Mouse (Mus musculus) frontal cortex, postnatal 25 days (tissue): ENCODE results near the gene Ccdc81.

Experiments
- DNase-seq, 2 experiments: peaks; one replicate each; pipeline ENCODE4 v3.0.0; 2022; ENCODE audit warnings: low spot score in 2 of 2

Gene Ccdc81

DNA sequence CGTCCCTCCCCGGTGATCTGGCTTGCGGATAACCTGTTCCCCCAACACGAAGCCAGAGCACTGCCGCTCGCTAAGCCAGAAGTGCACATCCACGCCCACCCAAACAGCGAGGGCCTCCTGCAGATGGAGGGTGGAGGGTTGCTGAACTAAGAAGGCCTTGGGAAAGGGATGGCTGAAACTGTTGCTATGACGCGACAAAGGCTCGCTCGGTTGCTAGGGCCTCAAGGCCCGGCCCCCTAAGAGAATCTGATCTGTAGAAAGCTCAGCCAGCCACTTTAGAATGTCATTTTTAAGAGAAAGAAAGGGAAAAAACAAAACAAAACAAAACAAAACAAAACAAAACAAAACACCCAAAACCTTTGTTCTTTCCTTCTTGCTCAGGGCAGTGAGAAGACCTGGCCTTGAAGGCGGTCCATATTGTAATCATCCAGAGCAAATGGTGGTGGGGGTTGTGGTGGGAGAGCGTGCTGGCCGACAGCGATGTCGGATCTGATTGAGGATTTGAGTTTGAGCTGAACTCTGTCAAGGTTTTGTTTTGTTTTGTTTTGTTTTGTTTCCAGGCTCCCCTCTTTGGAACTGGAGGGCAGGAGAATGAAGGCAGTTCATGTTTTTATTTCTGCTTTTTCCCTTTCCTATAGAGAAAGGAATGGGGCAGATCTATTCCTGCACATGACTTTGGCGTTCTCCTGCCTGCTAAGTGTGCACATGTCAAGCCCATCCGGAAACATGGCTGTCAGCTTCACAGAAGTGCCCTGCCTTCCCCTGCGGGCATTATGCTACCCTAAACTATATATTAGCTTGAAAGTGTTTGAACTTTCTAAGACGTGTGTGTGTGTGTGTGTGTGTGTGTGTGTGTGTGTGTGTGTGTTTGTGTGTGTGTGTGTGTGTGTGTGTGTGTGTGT is at the start of gene Ccdc81:
Ccdc81 (minus strand) TSS at position 188 of the 902 bp plus-strand sequence.
- no peak for DNase-seq

DNA sequence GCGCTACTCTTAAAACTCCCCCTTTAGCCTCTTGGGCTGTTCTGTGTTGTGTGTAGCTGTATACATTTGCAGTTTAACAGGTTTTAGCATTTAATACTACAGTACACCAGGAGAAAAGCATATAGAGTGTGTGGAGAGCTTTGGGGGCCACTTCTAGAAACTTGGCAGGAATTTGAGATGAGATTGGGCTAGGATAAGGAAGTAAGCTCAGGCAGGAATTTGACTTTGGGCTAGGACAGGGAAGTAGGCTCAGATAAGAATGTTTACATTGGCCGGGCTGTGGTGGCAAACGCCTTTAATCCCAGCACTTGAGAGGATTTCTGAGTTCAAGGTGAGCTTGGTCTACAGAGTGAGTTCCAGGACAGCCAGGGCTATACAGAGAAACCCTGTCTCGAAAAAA is 46.0 kb upstream of the Ccdc81 start:
- DNase-seq = no peak

DNA sequence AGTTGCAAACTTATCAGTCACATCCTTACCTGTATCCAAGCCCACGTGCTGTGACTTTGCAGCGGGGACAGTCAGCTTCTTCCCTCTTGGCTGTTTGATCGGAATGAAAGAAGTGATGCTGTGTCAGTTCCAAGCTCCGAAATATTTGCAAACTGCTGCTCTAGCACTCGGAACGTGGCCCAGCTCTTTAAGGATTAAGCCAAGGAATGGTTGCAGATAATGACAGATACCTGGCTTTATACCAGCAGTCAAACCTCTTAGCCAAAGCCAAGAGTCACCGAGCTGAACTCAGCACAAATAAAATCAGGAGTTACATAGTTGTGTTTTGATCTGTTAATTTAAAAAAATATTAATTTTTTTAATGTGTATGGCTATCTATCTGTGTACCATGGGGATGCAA is 44.6 kb upstream of the Ccdc81 start:
- DNase-seq = no peak

DNA sequence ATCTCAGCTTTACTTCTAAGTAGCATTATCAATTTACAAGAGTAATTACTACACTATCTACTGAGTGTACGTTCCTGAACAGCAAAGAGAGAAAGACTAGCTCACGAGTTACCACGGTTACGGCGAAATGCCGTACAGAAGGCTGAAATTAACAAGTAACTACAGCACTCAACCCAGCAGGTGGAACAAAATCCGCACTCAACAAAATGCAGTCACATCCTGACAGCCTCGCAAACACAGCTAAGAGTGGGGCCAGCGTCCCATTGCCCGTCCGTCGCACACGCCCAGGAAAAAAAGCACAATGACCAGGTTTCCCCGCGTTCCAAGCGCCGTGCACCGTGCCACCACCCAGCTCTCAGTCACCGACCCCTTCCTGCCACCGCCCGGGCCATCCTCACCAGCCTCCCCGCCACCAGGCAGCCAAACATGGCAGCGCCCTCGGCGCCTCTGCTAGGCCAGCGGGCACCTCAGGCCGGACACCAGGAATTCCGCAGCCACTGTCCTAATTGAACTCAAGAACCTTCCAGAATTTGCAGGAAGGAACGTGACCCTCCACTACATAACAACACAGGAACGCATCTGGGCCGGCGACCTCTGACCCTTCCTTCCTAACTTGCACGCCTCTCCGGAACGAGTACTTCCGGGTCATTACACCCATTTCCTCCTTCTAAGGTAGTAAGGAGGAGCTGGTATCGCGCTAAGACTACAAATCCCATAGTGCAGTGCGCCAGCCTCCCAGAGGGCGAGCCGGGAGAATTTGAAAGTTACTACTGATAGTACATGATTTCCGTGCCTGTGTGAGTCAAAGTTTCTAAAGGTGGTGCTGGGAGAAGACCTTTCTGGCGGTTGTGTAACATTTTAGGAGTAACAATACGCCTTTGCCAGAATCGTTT is 37.4 kb upstream of the Ccdc81 start, which contains the start of gene Hikeshi:
Hikeshi (minus strand) TSS at position 634 of the 893 bp plus-strand sequence.
- peak; percentile 75 to 89 for DNase-seq

DNA sequence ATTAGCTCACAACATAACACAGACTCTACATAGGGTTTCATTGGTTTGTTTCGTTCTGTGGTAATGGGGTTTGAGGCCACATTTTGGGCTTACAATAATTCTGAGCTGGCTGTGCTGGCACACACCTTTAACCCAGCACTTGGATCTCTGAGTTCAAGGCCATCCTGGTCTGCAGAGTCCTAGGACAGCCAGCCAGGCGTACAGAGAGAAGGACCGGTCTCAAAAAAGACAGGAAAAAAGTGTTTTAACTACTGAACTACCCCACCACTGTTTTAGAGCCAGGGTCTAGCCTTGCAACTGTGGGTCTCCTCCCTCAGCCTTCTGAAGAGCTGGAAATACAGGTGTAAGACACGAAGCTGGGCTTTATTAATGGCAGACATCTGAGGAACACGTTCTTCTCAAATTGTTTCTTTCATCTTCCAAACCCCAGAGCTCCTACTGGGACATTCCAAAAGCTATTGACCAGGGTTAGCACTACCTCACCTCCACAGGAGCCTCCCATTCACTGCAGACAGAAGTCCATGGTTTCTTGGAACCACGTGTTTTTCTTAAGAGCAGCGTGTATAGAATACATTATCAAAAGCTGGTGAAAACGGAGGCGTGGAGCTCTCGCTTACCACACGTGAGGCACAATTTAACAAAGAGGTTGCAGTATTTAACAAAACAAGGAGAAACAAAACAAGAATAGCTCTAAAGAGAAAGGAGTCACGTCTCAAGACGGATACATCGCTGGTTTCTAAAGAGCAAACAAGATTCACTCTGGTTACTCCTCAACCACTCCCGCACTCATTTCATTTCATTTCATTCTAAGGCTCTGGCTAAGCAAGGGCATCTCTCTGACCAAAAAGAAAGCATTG is 36.3 kb upstream of the Ccdc81 start:
- DNase-seq = no peak

DNA sequence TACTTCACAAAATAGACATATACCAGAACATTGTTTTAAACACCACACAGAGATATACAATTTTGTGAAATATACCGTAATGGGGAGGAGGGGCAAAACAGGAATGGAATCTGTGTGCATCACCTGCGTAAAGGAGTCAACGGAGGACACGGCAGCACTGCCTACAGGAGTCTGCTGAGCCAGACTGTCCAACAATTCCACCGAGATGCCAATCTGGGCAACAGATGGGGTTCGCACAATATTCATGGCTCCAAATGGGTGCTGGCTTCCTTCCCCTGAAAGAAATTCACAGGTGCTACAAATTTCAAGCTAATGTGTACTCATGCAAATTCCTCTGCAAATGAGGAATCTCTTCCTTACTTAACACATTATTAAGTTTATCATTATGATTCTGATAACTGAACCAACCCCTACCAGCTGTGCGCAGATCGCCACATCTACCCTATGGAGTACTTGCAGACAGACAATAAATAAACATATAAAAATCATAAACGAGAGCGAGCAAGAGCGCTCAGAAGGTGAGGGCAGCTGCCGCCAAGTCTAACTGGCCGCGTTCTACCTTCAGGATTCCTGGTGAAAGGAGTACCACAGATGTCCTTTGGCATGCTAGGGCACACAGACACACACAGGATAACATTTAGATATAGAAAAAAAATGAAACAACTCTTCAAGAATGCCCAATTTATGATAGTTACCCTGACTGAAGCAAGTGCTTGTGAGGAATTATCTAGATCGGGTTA is 20.2 kb upstream of the Ccdc81 start:
- no peak for DNase-seq

DNA sequence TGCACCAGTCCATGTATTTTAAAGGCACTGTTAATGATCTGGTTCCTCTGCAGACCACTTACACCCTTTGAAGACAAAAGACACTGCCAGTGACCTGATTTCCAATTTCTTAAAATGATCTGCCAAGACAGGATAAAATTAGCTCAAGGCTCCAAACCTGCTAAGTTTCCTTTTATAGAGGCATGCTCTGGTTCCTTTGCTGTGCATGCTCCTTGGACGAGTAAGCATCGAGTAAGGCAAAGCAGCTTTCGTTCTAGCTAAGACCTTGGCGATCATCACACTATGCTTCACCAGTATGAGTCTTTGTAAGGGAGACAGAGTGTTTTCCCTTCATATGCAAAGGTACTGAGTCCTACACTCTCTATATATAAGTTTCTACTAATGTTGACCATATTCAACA is 14.3 kb upstream of the Ccdc81 start:
- DNase-seq = no peak

DNA sequence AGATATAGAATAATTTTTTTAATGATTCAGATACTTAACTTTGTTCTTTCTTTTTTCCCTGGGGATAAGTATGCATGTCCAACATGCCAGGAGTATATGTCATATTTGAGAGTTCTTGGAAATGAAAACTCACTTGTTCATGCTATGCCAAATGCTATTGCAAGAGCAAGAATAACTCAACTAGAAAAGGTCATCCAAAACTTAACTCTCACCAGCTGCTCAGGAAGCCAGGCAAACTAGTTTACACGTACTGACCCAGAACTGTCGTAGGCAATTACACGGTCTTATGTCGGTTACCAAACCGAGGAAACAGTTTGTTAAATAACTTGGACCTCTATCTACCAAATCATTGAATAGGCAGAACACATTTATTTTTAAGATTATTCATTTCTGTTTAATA is 13.3 kb upstream of the Ccdc81 start:
- DNase-seq = no peak

DNA sequence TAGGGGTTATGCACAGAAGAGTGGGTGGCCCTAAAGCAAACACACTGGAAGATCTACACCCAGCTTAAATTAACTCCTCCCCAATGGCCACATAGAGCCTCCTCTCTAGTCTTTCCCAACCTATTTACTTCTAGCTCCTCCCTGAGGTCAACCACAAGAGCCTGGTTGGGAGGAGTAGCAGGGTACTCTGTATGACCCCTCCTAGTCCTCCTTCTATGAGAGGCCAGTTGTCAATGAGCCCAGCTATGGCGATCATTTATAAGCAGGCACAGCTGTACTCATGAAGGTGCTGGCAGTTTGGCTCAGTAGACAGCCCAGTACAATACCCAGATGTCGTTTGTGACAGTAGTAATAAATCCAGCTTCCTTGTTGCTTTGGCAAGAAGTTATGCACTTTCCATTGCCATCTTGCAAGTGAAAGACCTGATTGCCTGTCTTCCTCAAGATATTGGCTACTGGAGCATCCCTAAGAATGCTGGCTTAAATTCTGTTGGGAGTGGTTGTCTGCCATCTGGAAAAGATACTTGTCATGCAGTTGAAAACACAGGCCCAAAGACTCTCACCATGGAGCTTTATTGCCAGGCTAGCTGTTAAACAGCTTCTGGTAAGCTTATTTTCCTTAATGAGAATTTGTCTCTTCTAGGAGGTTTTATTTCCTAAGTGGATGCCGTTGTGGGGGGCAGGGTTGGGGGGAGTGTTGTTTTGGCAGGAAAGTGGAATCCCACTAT is 10.2 kb upstream of the Ccdc81 start:
- no peak for DNase-seq

DNA sequence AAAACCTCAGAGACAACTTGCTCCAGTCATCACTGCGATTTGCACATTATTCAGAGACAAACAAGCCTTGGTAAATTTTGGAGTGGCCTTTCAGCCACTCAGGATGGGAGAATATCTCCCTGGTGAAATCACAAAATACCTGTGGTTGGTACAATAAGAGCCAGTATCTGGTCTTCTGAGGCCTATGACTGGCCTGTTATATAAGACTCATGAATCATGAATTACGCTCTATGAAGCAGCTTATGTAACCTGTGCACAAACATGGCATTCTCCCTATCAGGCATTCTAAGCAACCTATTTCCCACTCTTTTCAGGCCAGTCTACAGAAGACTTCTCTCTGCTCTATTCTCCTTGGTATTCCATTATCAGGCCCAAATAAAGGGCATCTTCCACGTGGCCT is 8.9 kb upstream of the Ccdc81 start:
- no peak for DNase-seq

DNA sequence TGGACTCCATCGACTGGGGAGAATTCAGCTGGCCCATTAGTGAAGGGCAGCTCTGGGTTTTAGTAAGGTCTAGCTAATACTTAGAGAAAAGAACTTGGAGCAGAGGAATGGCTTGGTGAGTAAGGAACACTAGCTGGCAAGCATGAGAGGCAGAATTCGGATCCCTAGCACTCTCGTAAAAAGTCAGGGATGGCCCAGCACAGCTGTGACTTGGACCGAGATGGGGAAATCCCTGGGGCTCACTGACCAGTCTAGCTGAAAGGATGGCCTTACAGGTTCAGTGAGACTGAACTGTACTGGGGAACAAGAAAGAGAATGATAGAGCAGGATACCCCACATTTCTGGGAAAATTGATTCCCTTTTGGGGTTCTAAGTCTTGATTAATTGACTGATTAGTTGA is 6.3 kb upstream of the Ccdc81 start:
- no peak for DNase-seq

DNA sequence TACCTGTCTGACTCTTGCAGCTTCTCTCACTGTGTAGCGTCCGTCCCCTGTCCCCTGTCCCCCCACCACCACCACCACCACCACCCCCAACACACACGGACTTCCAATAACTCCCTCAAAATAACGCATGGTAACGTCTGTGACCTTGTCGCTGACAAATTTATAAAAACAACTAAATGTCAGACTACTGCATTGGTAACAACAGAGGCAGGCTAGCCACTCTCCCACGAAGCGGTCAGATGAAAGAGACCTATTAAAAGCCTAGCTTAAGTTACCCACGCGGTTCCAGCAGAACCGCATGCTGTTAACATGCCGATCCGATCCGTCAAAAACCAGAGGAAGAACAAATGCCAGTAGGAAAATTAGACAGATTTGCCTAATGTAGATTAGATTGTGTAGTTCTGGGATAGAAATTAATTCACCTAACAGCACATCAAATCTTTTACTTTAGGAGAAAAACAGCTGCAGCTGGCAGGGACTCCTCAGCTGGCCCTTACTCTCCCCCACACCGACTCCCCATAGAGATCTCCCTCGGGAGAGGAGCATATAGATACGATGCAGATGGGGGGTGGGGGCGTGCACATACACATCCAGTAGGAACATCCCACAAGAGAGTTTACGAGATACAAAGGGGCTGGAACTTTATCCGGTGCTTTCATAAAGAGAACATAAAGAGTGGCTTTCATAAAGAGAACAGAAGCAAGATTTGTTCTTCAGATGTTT is 5.6 kb upstream of the Ccdc81 start:
- DNase-seq = no peak

DNA sequence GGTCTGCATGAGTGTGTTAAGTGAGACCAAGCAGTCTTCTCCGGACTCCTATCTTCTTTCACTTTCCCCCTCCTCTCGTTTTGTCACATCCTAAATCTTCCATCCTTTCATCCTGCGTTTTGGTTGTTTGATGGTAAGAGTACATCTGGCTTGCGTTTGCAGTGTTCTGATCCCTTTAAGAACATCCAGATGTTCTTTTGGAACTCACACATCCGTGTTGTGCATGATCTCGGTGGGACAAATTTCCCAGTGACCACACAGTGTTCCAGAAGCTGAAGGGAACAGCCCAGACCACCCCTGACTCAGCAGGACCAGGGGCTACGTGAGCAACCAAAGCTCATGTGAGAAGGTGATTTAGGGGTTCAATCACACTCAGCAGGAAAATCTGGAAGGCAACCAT is 5.0 kb upstream of the Ccdc81 start:
- no peak for DNase-seq

DNA sequence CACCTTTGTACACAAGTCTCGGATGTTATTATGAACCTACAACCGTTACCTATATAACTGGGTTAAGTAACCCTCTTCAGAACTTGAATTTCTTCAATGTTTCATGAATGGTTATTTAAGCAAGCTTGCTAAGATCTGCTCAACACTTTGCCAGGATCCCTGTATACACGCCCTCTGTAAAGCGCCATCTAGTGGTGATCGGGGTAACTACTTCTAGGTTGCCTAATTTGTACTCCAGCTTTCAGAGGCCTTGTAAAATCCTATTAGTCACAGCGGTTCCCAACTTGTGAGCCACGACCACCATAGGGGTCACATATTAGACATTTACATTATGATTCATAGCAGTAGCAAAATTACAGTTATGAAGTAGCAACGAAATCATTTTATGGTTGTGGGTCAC is 4.5 kb upstream of the Ccdc81 start:
- peak; percentile 51 to 78 for DNase-seq

DNA sequence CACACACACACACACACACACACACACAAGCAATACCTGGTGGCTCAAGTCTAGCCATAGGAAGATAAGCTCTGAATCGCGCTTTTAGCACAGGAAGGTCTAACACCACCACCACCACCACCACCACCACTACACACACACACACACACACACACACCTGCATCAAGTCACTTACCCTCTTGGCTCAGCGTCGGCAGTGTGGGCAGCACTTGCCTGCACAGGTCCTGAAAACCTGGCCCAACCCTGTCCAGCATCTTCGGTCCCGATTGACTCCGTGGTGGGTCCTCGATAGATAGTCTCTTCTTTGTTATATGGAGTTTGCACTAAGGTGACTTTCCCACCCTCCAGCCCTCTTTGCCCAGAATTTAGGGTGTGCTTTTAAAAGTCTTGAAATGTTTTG is 422 bp downstream of the Ccdc81 start:
- DNase-seq = no peak

DNA sequence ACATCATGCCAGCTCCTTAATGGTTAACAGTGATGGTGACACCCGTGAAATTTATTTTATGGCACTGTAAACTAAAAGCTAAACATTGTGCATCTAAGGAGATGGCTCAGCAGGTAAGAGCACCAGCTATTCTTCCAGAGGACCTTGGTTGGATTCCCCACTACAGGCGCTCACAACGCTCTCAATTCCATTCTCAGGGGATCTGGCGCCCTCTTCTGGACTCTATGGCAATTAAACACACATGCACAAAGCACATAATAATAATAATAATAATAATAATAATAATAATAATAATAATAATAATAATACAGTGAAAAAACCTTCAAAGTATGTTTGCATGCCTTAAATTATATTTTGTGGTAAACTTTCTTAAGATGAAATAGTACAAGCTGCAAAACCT is 11.6 kb downstream of the Ccdc81 start:
- no peak for DNase-seq

DNA sequence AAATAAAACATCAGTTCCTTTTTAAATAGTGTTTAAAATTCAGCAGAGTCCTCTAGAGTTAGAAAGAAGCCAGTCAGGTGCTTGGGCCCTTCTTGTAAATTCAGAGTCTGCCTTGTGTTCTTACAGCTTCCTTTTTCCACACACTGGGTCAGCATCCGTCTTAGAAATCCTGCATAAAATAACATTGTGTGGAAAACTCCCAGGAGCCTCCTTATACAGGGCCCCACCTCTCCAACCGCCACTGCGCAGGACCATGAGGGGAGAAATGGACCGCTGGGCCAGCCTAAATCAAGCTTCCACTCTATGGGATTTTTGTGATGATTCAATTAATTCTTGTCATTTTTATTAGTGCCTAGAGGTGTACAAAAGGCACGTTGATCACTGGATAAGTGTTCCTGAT is 12.0 kb downstream of the Ccdc81 start:
- no peak for DNase-seq

DNA sequence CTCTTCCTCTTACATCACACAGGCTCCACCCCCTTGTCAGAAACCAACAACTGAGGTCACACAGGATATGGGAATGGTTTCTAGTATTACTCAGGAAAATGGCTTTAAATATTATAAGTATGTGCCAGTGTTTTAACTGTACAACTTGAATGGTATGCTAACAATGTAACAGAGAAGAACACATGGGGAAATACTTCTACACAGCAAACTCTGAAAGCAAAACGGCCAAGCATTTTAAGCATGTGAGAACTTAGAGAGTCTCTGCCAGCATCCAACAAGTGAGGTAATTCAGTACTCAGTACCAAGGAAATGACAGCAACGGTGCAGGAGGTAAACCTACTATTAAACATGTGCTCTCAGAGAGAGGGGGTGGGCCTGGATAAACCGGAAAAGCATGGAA is 18.9 kb downstream of the Ccdc81 start:
- DNase-seq = no peak

DNA sequence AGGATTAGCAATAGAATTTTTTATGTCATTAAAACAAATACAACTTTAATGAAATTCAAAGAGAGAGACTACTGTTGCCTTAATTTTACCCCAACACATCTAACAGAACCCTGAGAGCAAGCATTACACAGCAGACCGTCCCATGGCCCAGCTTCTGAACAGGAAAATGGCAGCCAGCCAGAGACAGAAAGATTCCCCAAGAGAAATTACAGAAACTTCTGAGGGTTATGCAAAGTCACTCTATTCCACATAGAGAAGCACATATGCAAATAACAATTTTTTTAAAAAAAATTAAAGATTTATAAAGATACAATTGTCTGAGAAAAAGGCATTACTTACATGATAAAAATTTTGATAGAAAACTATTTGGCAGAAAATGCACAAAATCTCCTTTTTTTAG is 23.7 kb downstream of the Ccdc81 start:
- no peak for DNase-seq

DNA sequence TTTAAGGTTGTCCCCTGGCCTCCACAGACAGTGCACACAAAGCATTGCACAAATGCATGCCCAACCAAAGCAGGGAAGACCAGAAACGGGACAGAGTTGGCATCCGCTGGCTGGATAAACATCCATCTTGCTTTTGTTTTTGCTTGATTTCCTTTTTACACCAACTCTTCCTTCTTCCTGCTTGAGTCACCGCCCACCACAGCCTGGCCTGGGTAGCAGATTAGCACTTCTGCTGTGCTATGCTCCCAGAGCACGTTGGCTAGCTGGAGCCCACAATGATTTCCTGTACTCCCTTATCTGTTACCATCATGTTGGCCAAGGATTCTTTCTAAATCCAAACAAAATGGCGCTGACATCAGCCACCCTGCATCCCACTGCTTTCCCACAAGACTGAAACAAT is 36.2 kb downstream of the Ccdc81 start:
- no peak for DNase-seq
